Mouse (Mus musculus) left cerebral cortex, postnatal 36 days (tissue): ENCODE measurements around the gene Olfr1183. TPM values are rescaled to one million over a fixed set of nuclear protein-coding genes. Genes with fewer than 3 reads are reported as not detected.
"Not testable (repeated sequence)": the region's sequence is repeated elsewhere in the genome, so short reads cannot be mapped to it uniquely, and the experiment has no call there.

Experiments used
- DNase-seq, 2 experiments: peaks; one replicate each; pipeline ENCODE4 v3.0.0; 2021 to 2022; ENCODE audit warnings: low spot score in 2 of 2, mixed read lengths in 1 of 2
- intact Hi-C: fragments of 180-260 bp; cut with DNase I; formaldehyde crosslinking; loops from one replicate; pipeline ENCODE4 v1.15.1; 2025
- total RNA-seq, 2 experiments: library from RNA; stranded (reverse); gene quantifications; 2 replicates each; pipeline ENCODE4 v1.2.3; 2021

Gene Olfr1183
- not detected for total RNA-seq

DNA sequence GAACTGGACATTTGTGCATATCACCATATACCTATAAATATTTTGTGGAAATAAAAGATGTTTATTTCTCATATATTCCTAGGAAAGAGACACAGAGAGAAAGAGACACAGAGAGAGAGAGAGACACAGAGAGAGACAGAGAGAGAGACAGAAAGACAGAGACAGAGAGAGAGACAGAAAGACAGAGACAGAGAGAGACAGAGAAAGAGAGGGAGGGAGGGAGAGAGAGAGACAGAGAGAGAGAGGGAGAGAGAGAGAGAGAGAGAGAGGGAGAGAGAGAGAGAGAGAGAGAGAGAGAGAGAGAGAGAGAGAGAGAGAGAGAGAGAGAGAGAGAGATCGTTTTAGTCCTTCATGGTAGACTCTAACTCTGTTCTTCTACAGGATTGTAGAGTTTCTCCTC is at the start of gene Olfr1183:
Gene Olfr1183 (plus strand): TSS at position 301 of the 400 bp plus-strand sequence.
- intact Hi-C loops, DNase-seq: not testable (repeated sequence)

DNA sequence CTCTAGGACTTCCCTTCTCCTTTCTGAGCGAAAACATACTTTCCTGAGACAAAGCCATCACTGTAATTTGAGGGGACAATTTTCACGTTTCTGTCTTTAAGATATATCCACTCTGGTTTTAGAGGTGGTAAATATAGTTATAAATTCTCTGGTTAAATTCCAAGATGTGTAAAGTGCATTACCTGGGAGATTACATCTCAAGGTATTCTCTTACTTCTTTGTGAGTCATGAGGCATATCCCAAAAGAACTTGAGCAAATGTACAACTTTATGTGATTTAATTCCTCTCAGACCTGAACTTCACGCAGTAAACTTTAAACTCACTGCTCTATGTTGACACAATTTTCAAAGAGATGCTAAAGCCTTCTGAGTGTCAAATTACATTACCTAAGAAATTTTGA is 48.3 kb upstream of the Olfr1183 start, which contains the start of gene Olfr1179:
Gene Olfr1179 (minus strand): TSS at position 101 of the 400 bp plus-strand sequence.
- DNase-seq: no peak
- intact Hi-C loops: no loop called here

DNA sequence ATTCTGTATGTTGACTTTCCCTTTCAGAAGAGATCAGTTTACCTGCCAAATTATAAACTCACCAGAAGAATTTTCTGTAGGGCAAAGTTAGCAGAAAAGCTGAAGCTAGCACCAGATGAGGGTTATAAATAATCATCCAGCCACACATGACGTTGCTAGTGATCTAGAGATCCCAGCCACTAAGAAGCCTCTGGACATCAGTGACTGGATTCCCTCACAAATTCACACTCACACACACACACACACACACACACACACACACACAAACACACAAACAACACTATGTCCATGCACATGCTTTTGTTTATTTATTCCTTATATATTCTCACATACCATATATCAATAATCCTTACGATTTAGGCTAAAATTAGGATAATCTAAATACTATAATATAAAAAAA is 35.6 kb upstream of the Olfr1183 start, which contains the start of gene Olfr1180:
Gene Olfr1180 (minus strand): TSS at position 101 of the 400 bp plus-strand sequence.
- DNase-seq: no peak
- intact Hi-C loops: no loop called here

DNA sequence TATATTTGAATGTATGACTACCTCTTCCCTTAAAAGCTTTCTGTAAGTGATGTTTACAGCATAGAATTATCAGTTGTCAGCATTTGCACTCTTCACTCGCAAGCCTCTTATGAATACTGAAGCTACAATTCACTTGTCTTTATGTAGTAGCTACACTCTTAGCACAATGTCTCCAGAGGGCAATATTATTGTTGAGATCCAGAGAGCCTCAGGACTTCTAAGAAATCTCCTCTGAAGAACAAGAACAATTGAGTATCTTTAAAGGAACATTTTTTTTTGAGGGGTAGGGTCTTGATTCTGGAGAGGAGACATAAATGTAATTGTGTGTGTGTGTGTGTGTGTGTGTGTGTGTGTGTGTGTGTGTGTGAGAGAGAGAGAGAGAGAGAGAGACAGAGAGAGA is 28.6 kb upstream of the Olfr1183 start, which contains the start of gene Olfr1181:
Gene Olfr1181 (minus strand): TSS at position 101 of the 400 bp plus-strand sequence.
- DNase-seq: no peak
- intact Hi-C loops: no loop called here

DNA sequence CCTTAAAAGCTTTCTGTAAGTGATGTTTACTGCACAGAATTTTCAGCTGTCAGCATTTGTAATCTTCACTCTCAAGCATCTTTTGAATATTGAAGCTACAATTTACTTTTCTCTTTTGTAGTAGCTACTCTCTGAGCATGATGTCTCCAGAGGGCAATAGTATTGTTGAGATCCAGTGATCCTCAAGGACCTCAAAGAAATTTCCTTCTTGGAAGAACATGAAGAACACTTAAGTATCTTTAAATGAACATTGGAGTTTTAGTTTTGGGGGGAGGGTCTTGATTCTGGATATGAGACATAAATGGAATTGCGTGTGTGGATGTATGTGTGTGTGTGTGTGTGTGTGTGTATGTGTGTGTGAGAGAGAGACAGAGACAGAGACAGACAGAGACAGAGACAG is 5.6 kb upstream of the Olfr1183 start, which contains the start of gene Gm13757:
Gene Gm13757 (minus strand): TSS at position 101 of the 400 bp plus-strand sequence.
- DNase-seq: no peak
- intact Hi-C loops: no loop called here

DNA sequence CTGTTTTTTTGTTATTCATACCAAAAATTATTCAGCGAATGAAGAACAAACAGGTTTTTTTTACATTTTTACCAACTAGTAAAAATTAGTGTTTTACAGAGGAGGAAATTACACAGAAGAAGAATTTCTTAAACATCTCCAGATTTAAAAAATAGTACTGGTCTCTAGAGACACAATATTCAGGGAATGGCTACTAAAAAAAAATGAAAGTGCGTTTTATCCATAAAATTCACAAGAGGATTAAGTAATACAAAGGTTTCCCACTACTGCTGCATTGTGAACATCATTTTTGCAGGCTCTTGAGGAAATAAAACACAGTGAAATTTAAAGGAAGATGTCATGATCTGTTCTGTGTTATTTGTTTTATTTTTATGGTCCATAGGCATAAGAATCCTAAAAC is 28.6 kb downstream of the Olfr1183 start, which contains the start of gene Olfr1184:
Gene Olfr1184 (plus strand): TSS at position 301 of the 400 bp plus-strand sequence.
- intact Hi-C loops: no loop called here
- no peak for DNase-seq

DNA sequence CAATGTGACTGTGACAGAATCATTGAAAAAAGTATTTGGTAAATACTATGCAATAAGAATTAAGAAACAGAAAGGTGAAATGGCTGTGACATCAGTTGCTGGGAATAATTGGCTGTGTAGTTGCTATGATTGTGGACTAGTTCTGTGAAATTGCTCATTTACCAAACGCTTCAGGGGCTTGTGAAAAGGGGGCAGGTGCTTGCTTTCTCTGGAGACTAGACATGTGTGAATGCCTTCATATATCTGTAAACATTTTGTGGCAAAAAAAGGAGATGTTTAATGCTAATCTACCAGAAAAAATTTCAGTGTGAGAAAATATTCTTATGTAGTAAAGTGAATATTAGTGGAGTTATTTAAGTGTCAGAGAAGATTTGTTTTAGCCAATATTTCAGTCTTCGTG is 38.4 kb downstream of the Olfr1183 start, which contains the start of gene Olfr1185-ps1:
Gene Olfr1185-ps1 (plus strand): TSS at position 301 of the 400 bp plus-strand sequence.
- intact Hi-C loops: no loop called here
- no peak for DNase-seq

DNA sequence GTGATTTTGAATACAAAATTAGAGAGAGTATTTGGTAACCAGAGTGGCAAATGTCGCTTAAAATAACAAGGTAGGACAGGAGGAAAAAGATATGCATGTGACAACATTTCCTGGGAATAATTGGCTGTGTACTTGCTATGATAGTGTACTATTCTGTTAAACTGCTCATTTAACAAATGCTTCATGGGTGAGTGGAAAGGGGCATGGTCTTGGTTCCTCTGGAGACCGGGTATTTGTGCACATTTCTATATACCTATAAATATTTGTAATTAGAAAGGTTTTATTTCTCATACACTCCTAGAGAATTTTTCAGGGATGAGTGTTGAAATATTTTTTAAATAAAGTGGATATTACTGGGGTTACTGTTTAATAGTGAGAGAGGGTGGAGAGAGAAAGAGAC is 63.6 kb downstream of the Olfr1183 start, which contains the start of gene Olfr1186:
Gene Olfr1186 (plus strand): TSS at position 301 of the 400 bp plus-strand sequence.
- intact Hi-C loops: no loop called here
- no peak for DNase-seq

Other genes starting within 250 kb of the Olfr1183 start
- gene Olfr1170, start 226.5 kb upstream of the Olfr1183 start, total RNA-seq: not detected
- not detected for gene Olfr1173, start 175.0 kb upstream of the Olfr1183 start, total RNA-seq
- gene Olfr1174-ps, start 139.7 kb upstream of the Olfr1183 start, total RNA-seq: not detected
- not detected for gene Olfr1175-ps, start 127.7 kb upstream of the Olfr1183 start, total RNA-seq
- gene Olfr1176, start 118.1 kb upstream of the Olfr1183 start, total RNA-seq: not detected
- not detected for gene Olfr1177-ps, start 108.4 kb upstream of the Olfr1183 start, total RNA-seq
- not detected for gene Olfr1178, start 67.8 kb upstream of the Olfr1183 start, total RNA-seq
- not detected for gene Olfr1179, start 48.4 kb upstream of the Olfr1183 start, total RNA-seq
- gene Olfr1180, start 35.7 kb upstream of the Olfr1183 start, total RNA-seq: not detected
- not detected for gene Olfr1181, start 28.7 kb upstream of the Olfr1183 start, total RNA-seq
- not detected for gene Gm13757, start 5.7 kb upstream of the Olfr1183 start, total RNA-seq
- not detected for gene Olfr1184, start 28.7 kb downstream of the Olfr1183 start, total RNA-seq
- not detected for gene Olfr1185-ps1, start 38.5 kb downstream of the Olfr1183 start, total RNA-seq
- not detected for gene Olfr1186, start 63.7 kb downstream of the Olfr1183 start, total RNA-seq
- not detected for gene Olfr1188, start 102.1 kb downstream of the Olfr1183 start, total RNA-seq
- gene Olfr1189, start 131.6 kb downstream of the Olfr1183 start, total RNA-seq: not detected
- under 1 TPM in 1 of 2 experiments, not detected in 1; 0.05 TPM for gene Olfr1191-ps1, start 185.7 kb downstream of the Olfr1183 start, total RNA-seq
- not detected for gene Olfr1192-ps1, start 193.6 kb downstream of the Olfr1183 start, total RNA-seq
- gene Olfr1193, start 220.8 kb downstream of the Olfr1183 start, total RNA-seq: not detected
- not detected for gene Olfr1195, start 234.3 kb downstream of the Olfr1183 start, total RNA-seq
- not detected for gene Olfr1196, start 249.7 kb downstream of the Olfr1183 start, total RNA-seq